Mouse (Mus musculus) bone marrow macrophage, adult 2 months (primary cell): ENCODE results near the gene Pip4p1. TPM values are rescaled to one million over a fixed set of nuclear protein-coding genes. Genes with fewer than 3 reads are reported as not detected.
A peak's percentile ranks its signal among the peaks of the same experiment; 100 is the strongest.
"Not testable (repeated sequence)": the region's sequence is repeated elsewhere in the genome, so short reads cannot be mapped to it uniquely, and the experiment has no call there.

Experiments
- H3K27ac ChIP-seq: 2 replicates; pipeline ENCODE4 v1.5.1; 2012; ENCODE audit warnings: low read depth, low read length; ENCODE audit not compliant: insufficient read depth
- H3K4me1 ChIP-seq: 2 replicates; pipeline ENCODE4 v1.6.1; 2012; ENCODE audit warnings: low read length; ENCODE audit not compliant: control insufficient read depth, insufficient read depth
- H3K4me3 ChIP-seq: 2 replicates; pipeline ENCODE4 v1.5.1; 2012; ENCODE audit warnings: mild to moderate bottlenecking, low read length, moderate library complexity; ENCODE audit not compliant: insufficient read depth
- CTCF ChIP-seq: IDR thresholded peaks from 2 replicates; pipeline ENCODE4 v1.5.1; 2012; ENCODE audit warnings: low read depth, mild to moderate bottlenecking, low read length, moderate library complexity
- POLR2A ChIP-seq: IDR thresholded peaks from 2 replicates; pipeline ENCODE4 v1.6.1; 2012; ENCODE audit warnings: mild to moderate bottlenecking, low read depth, low read length, borderline replicate concordance
- polyA plus RNA-seq: library from polyadenylated mRNA; stranded (reverse); fragments of >200 nt; gene quantifications from 2 replicates; pipeline ENCODE4 v1.2.4, GENCODE M21; 2012; ENCODE audit not compliant: missing spikeins, insufficient read depth, insufficient read length

Gene Pip4p1
- polyA plus RNA-seq, 1 experiment, result 131 TPM

DNA sequence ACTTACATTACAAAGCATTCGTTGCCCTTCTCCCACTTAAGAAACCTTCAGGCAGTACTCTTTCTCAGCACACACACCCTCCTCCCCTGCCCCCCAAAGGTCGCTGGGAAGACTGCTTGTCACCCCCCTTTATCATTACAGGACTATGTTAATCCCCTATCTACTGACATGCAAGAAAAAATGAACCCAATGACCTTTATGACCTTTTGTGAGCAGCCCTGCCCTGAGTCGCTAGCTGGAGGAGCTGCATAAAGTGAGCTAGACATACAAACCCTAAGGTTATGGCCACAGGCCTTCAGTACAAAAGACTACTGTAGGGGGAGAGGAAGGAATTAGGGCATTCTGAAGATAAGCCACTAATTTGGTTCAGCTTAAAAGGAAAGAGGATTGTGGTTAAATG is 19.3 kb downstream of the Pip4p1 start:
- Histone ChIP-seq H3K27ac (no peak overlapping the region), H3K4me1 (peaks cover 28% of the 10 kb centered on the region), H3K4me3 (no peak overlapping the region)
- TF ChIP-seq POLR2A, result no peak

DNA sequence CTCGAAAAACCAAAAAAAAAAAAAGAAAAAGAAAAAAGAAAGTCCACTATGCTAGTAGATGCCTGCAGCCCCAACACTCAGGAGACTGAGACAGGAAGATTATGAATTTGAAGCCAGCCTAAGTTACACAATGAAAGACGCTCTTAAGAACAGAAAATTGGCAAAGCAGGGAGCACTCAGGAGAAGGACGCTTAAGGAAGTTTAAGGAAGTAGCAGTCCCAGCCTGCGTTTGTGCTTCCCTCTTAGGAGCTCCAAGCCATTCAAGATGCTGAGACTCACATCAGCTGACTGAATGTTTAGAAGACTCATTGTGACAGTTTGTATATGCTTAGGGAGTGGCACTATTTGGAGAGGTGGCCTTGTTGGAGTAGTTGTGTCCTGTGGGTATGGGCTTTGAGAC is 22.5 kb downstream of the Pip4p1 start:
- H3K4me3 ChIP-seq, result no peak overlapping the region
- TF ChIP-seq CTCF (no peak), POLR2A (no peak)
- H3K4me1 ChIP-seq, result peaks cover 36% of the 10 kb centered on the region
- peak overlapping the region; percentile 56 for H3K27ac ChIP-seq

DNA sequence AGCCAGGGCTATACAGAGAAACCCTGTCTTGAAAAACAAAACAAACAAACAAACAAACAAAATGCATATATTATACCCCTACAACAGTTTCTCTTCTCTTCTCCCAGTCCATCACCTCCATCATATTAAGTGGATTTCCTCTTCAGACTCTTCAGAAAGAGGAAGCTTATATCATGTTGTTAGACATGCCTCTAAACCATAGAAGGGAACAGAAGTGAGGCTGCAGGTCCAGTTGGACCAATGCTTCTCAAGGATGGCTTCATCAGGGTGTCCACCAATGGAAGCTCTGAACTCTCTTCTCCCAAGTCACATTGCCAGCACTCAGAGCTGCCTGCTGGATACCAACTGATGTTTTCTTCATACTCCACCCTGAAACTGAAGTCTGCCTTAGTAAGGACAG is 25.3 kb downstream of the Pip4p1 start:
- not testable (repeated sequence) for H3K27ac ChIP-seq, H3K4me3 ChIP-seq
- peaks cover 33% of the 10 kb centered on the region for H3K4me1 ChIP-seq

DNA sequence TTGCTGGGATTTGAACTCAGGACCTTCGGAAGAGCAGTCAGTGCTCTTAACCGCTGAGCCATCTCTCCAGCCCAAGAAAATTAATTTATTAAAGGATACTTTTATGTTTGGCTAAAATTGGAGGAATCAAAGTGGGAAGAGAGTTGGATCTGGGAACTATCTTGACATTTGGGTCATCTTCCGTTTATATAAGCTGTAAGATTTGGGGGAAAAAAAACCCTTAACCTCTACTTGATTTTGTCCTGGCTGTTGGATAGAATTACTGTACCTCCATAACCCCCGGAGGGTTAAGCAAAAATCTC is 25.9 kb downstream of the Pip4p1 start:
- TF ChIP-seq POLR2A (no peak), CTCF (no peak)
- H3K4me1 ChIP-seq, result peaks cover 30% of the 10 kb centered on the region
- H3K4me3 ChIP-seq, result no peak overlapping the region
- no peak overlapping the region for H3K27ac ChIP-seq

DNA sequence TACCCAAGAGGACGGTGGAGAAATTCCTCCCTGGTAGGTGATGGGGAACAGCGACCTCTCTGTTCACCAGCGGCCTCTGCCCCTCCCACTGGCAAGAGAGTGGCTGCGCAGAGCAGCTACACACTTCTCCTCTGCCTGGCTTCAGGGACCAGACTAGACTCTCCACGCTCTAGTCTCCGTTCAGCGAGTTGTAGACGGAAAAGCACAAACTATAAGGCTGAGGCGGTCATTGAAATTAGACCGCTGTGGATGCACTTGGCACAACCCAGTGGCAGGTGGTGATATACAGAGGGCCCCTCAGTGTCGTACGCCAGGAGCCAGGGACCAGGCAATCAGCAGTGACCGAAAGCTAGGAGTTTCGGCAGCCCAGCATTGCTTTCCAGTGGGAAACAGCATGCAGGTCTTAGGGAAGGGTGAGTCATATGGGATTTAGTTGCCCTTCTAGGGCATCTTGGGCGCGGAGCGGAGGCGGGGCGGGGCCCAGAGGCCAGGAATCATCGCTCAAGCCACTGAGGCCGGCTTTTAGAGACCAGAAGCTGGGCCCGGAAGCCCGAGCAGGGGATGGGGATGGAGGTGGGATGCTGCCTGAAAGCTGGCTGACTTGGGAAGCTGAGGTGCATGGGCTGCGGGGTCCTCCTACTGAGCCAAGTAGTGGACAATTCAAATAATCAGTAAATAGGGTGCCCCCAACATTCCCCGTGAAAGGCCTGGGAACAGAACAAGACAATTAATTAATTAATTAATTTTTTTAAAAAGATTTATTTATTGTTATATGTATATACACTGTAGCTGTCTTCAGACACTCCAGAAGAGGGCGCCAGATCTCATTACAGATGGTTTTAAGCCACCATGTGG is 26.5 kb downstream of the Pip4p1 start:
- Histone ChIP-seq H3K4me1 (peaks cover 26% of the 10 kb centered on the region), H3K4me3 (no peak overlapping the region), H3K27ac (no peak overlapping the region)
- TF ChIP-seq POLR2A (no peak), CTCF (no peak)

DNA sequence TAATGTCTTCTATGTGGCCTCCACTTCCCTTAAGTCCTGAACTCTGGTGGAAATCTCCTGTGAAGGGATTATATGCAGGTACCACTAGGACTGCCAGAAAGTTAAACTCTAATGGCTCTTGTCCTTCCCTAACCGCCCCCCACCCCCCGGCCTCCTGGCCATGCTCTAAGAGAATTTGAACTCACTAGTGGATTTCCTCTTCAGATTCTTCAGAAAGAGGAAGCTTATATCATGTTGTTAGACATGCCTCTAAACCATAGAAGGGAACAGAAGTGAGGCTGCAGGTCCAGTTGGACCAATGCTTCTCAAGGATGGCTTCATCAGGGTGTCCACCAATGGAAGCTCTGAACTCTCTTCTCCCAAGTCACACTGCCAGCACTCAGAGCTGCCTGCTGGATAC is 32.7 kb downstream of the Pip4p1 start:
- not testable (repeated sequence) for H3K4me3 ChIP-seq
- peaks cover 40% of the 10 kb centered on the region for H3K4me1 ChIP-seq
- peak overlapping the region; percentile 97 for H3K27ac ChIP-seq

DNA sequence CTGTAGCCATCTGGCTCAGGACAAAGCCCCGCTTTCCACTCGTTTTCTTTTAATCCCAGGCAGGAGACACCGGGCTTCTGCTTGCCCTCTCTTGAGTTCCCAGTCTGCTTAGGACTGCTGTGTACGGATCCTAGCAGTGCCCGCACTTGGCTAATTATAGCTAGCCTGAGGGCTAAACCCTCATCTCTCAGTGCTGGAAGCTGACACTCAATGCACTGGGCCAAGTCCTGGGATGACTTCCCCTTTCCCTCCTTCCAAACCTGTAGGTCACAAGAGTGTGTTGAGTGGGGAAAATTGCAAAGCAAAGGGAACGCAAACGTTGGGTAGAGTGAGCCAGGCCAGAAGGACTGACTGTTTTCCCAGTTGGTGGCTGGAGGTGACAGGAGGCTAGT is 33.3 kb downstream of the Pip4p1 start, which contains the start of gene Klhl33:
Gene Klhl33 (minus strand): TSS at position 134 of the 392 bp plus-strand sequence.
- Histone ChIP-seq H3K4me1 (peaks cover 44% of the 10 kb centered on the region), H3K4me3 (peak within 1 kb of the TSS; percentile 54), H3K27ac (peak within 1 kb of the TSS; percentile 97)
- no peak for TF ChIP-seq POLR2A
- TF ChIP-seq CTCF, result no peak

DNA sequence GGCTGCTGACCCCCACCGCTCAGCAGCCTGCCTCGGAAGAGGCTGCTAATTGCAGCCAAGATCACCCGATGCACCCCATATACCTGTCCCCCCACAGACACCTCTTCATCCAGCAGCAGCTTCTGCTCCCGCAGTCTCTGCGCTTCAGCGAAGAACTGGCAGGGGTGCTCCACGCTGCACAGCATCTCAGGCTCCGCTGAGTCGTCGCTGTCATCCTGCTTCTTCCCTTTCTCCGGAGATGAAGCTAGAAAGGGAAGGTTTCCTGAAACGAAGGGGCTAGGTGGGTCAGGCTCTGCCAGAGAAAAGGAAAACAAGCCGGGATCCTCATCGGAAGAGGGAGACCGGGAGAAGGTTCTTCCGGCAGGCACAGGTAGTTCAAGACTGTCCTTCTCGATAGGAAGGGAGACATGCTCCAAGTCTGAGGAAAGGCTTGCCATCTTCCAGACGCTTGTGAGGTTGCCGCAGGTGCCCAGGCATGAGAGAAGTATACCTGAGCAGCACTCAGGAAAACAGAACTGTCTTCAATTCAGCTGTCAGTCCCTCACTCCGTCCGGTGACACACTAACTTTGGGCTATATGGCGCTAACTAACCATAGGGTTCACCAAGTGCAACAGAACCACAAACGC is 33.8 kb downstream of the Pip4p1 start:
- TF ChIP-seq POLR2A (no peak), CTCF (no peak)
- Histone ChIP-seq H3K4me3 (peak overlapping the region; percentile 54), H3K27ac (peak overlapping the region; percentile 97), H3K4me1 (peaks cover 49% of the 10 kb centered on the region)

DNA sequence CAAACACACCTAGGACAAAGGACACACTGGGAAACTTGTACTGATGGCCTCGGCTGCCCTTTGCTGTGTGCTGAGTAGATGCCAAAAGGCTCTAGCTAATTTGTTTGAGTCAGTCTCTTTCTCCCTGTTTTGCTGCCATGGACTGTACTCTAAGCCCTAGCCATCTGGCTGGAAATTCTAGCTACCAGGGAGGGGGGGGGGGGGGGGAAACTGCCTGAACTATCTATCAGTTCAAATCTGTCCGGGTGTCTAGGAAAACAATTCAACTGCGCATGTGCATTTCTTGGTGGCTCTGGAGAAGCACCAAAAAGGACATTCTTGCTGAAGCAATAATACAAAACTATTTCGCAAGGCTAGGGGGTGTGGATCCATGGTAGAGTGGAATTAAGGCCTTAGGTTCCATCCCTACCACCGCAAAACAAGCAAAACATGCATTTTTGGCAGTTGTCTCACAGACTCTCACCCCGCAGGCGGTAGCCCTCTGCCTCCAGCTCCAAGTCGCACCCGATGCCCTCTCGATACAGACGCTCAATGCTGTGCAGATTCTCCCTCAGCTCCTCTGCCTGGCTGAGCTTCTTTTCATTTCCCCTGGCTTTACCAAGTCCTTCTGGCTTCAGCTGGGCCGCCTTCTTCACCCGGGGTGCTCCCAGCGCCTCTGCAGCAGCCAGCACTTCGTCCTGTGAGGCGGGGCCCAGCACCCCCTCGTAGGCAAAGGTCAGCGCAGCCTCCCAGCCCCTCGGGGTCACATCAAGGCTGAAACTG is 34.5 kb downstream of the Pip4p1 start:
- no peak for TF ChIP-seq CTCF
- no peak for TF ChIP-seq POLR2A
- peaks cover 50% of the 10 kb centered on the region for H3K4me1 ChIP-seq
- peak overlapping the region; percentile 97 for H3K27ac ChIP-seq
- H3K4me3 ChIP-seq, result peak overlapping the region; percentile 54

DNA sequence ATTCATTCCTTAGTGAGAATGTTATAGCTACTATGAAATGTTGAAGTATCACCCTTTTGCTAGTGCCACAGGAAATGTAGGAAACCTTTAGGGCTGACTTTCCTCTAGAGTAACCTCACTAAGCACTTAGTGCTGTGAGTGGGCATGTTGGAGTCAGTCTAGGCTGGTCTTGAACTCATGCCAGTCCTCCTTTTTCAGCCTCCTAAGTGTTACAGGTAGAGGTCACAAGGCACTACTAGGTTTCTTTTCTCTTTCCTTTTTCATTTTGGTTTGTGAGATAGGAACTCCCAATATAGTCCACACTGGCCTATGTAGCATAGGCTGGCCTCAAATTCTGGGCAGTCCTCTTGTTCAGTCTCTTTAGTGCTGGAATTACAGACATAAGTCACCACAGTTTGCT is 35.2 kb downstream of the Pip4p1 start:
- Histone ChIP-seq H3K4me3 (no peak overlapping the region), H3K4me1 (peaks cover 50% of the 10 kb centered on the region), H3K27ac (peak overlapping the region; percentile 72)
- TF ChIP-seq CTCF (no peak), POLR2A (no peak)
